Mouse (Mus musculus) embryonic facial prominence, embryonic 15.5 days (tissue): Measurements from ENCODE around the gene Plcd4. TPM values are rescaled to one million over a fixed set of nuclear protein-coding genes. Genes with fewer than 3 reads are reported as not detected.

ENCODE experiments used
- ATAC-seq: fragments of 200-750 bp; cut with Nextera tagmentation; 2 replicates; pipeline ENCODE4 v1.8.0; 2017; ENCODE audit warnings: low read depth, moderate TSS enrichment; ENCODE audit not compliant: insufficient number of reproducible peaks, low FRiP score, low TSS enrichment
- H3K27ac ChIP-seq: fragments of 300-500 bp; sonication (generic); replicated peaks from 2 replicates; pipeline ENCODE4 v1.5.1; 2015; ENCODE audit warnings: mild to moderate bottlenecking, inconsistent platforms
- H3K27me3 ChIP-seq: fragments of 300-500 bp; sonication (generic); 2 replicates; pipeline ENCODE4 v1.6.1; 2015; ENCODE audit warnings: inconsistent platforms
- H3K36me3 ChIP-seq: fragments of 300-500 bp; sonication (generic); 2 replicates; pipeline ENCODE4 v1.6.1; 2015; ENCODE audit warnings: mild to moderate bottlenecking, inconsistent platforms
- H3K4me1 ChIP-seq: fragments of 300-500 bp; sonication (generic); 2 replicates; pipeline ENCODE4 v1.6.1; 2015; ENCODE audit warnings: inconsistent platforms
- H3K4me2 ChIP-seq: fragments of 300-500 bp; sonication (generic); replicated peaks from 2 replicates; pipeline ENCODE4 v1.6.1; 2015; ENCODE audit warnings: mild to moderate bottlenecking, inconsistent platforms
- H3K4me3 ChIP-seq: fragments of 300-500 bp; sonication (generic); replicated peaks from 2 replicates; pipeline ENCODE4 v1.5.1; 2015; ENCODE audit warnings: mild to moderate bottlenecking, inconsistent platforms
- H3K9ac ChIP-seq: fragments of 300-500 bp; sonication (generic); 2 replicates; pipeline ENCODE4 v1.6.1; 2015; ENCODE audit warnings: inconsistent platforms
- H3K9me3 ChIP-seq: fragments of 300-500 bp; sonication (generic); replicated peaks from 2 replicates; pipeline ENCODE4 v1.6.1; 2016; ENCODE audit warnings: inconsistent platforms
- WGBS: fragments of 180-500 bp; shearing (Covaris S2); methylation state at CpG from one replicate; pipeline ENCODE4 v1.1.7; 2015; 5-methylcytosine and 5-hydroxymethylcytosine counted together
- microRNA-seq: library from miRNA; unstranded; fragments of <30 nt; microRNA quantifications from one replicate; pipeline ENCODE4, GENCODE M21; 2016; ENCODE audit warnings: borderline number of aligned reads
- polyA plus RNA-seq: library from polyadenylated mRNA; unstranded; fragments of >200 nt; fragmentation: Nextera tagmentation; extraction: Ambion mirVana; gene quantifications from 2 replicates; pipeline ENCODE4 v1.2.1, GENCODE M21; 2015

Gene Plcd4
- polyA plus RNA-seq, 1 experiment from 2014 or later: 1.6 TPM

- peak overlapping the region; percentile 71 for H3K9ac ChIP-seq
- H3K27me3 ChIP-seq: no peaks in the 10 kb centered on the region
- no peaks in the 10 kb centered on the region for H3K9me3 ChIP-seq
- peaks cover 45% of the 10 kb centered on the region for H3K36me3 ChIP-seq
- ATAC-seq: peak; percentile 45
- H3K4me3 ChIP-seq: peak overlapping the region; percentile 92
- peak overlapping the region; percentile 22; the same call in 1 of the 2 replicates for H3K27ac ChIP-seq
- peaks cover 13% of the 10 kb centered on the region for H3K4me1 ChIP-seq
- H3K4me2 ChIP-seq: peak overlapping the region; percentile 77
- WGBS: 7% methylated on average over 26 of the region's 26 CpGs
Observed at GRCm38 (mm10) chr1:74600501-74601266, 58.0 kb downstream of the Plcd4 start.

- Histone ChIP-seq H3K4me2 (peak within 1 kb of the TSS; percentile 77), H3K4me1 (peaks cover 13% of the 10 kb centered on the region), H3K27ac (peak within 1 kb of the TSS; percentile 22; the same call in 1 of the 2 replicates), H3K9ac (peak within 1 kb of the TSS; percentile 71), H3K36me3 (peaks cover 40% of the 10 kb centered on the region), H3K4me3 (peak within 1 kb of the TSS; percentile 92), H3K27me3 (no peaks in the 10 kb centered on the region), H3K9me3 (no peaks in the 10 kb centered on the region)
- WGBS: 8% methylated on average over 25 of the region's 25 CpGs
- ATAC-seq: peak; percentile 82
Observed at GRCm38 (mm10) chr1:74601267-74601962, 58.7 kb downstream of the Plcd4 start, which contains the start of the genes Rnf25 and Stk36. Gene Rnf25 (minus strand): TSS chr1:74601397. Gene Stk36 (plus strand): TSS chr1:74601445.

Small RNA genes lying within 50 kb of the gene (microRNA-seq; reads per million reads assigned to microRNA genes)
- gene Gm25035: not detected

Other genes with a start within 250 kb of the Plcd4 start
- gene Tmbim1, start 237.3 kb upstream of the Plcd4 start, polyA plus RNA-seq: 56.6 and 63.9 TPM in 2 replicates
- 2.5 and 2.8 TPM in 2 replicates for gene Catip, start 180.8 kb upstream of the Plcd4 start, polyA plus RNA-seq
- gene Slc11a1, start 167.7 kb upstream of the Plcd4 start, polyA plus RNA-seq: 3.7 and 4.7 TPM in 2 replicates
- gene Ctdsp1, start 151.4 kb upstream of the Plcd4 start, polyA plus RNA-seq: 86.6 and 89.3 TPM in 2 replicates
- 0.08 and 0.16 TPM in 2 replicates for gene Vil1, start 133.5 kb upstream of the Plcd4 start, polyA plus RNA-seq
- gene Cnot9, start 36.8 kb upstream of the Plcd4 start, polyA plus RNA-seq: 55.7 and 59.7 TPM in 2 replicates
- gene Usp37, start 1.4 kb downstream of the Plcd4 start, polyA plus RNA-seq: 26.1 and 28.8 TPM in 2 replicates
- 7.2 and 7.7 TPM in 2 replicates for gene Zfp142, start 45.4 kb downstream of the Plcd4 start, polyA plus RNA-seq
- 15.2 and 16.1 TPM in 2 replicates for gene Bcs1l, start 45.4 kb downstream of the Plcd4 start, polyA plus RNA-seq
- gene Rnf25, start 58.5 kb downstream of the Plcd4 start, polyA plus RNA-seq: 39.7 and 40.5 TPM in 2 replicates
- 9.8 and 14.7 TPM in 2 replicates for gene Stk36, start 58.6 kb downstream of the Plcd4 start, polyA plus RNA-seq
- 11.5 and 12.2 TPM in 2 replicates for gene Ttll4, start 118.9 kb downstream of the Plcd4 start, polyA plus RNA-seq
- 16.9 and 17.0 TPM in 2 replicates for gene Cyp27a1, start 170.7 kb downstream of the Plcd4 start, polyA plus RNA-seq
- gene Prkag3, start 206.3 kb downstream of the Plcd4 start, polyA plus RNA-seq: 5.7 and 7.5 TPM in 2 replicates
- 37.6 and 40.1 TPM in 2 replicates for gene Wnt6, start 229.0 kb downstream of the Plcd4 start, polyA plus RNA-seq
- gene Wnt10a, start 248.6 kb downstream of the Plcd4 start, polyA plus RNA-seq: 13.3 and 16.3 TPM in 2 replicates